Mouse (Mus musculus): ENCODE results near the gene Dmpk.
A peak's percentile ranks its signal among the peaks of the same experiment; 100 is the strongest.

Dmpk gene

DNA sequence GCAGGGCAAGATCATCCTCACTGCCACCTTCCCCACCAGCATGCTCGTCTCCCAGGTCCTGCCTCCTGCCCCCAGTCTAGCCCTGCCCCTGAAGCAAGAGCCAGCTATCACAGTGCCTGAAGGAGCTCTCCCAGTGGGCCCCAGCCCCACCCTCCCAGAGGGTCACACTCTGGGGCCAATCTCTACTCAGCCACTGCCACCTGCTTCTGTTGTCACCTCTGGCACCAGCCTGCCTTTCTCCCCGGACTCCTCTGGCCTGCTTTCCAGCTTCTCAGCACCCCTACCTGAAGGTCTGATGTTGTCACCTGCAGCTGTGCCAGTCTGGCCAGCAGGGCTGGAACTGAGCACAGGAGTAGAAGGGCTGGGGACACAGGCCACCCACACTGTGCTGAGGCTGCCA, 13.6 kb downstream of the Dmpk start:
- DNase-seq: no peak

DNA sequence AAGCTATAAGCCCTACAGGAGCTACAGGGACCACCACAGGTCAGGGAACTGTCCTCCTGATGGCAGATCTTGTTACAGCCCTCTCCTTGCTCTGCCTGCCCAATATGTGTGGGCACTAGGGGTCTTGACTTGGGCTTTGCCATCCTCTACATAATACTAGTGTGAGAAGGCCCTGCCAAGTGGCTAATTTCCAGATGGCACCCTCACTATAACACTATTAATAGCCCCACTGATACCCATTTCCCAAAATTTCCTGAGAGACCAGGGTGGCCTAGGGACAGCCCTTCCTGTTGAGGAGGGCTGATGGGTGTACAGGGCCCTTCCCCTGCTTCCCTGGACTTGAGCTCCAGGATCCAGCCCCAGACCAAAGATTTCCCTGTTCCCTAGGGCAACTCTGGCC, 14.2 kb downstream of the Dmpk start:
- DNase-seq: no peak

DNA sequence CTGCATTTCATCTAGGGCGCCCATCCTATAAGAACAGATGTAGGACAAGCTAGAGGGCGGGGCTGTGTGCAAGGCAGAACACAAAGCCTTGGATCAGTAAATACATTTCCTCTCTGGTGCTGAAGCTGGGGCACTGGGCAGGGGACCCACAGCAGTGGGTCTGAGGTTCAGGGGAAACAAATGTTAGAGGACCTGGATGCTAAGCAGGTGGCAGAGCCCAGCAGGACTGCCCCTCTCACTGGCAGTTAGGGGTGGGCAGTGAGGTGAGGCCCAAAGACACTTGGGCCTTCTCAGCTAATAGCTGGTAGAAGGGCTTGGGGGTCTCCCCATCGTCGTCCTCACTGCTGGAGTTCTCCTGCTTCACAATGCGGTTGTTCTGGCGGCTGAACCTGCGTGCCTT, 15.2 kb downstream of the Dmpk start:
- DNase-seq: no peak

DNA sequence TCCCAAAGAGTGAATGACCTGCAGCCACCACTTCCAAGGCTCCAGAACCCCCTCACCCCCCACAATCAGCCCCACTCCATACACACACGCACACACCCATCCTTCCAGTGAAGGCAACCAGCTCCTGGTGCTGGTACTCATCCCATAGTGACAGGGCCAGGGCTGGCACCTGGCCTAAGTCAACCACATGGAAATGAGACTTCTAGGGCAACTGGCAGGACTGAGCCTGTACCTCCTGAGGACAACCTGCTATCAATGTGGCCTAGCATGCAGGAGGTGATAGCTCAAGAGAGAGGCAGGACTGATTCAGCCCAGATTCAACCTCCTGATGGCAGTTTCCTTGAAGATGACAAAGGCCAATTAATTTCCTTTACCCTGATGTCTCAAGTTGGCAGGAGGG, 16.6 kb downstream of the Dmpk start:
- DNase-seq: peak; percentile 12

DNA sequence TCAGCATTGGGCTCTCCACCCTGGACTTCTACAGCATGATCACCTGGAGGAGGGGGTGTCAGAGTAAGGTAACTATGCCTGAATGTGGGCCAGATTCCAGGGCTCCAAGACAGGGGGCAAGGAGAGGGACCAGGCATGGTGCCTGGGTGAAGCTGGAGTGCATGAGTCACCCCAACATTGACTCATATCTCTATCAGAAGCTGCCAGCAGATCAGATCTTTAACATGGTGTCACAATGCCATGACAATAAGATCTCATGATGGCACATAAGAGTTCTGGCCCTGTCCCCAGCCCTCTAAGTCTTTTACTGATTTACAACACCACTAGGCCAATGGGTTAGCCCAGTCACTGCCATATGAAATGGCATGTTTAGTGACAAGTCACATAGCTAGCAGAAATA, 20.1 kb downstream of the Dmpk start:
- no peak for DNase-seq

DNA sequence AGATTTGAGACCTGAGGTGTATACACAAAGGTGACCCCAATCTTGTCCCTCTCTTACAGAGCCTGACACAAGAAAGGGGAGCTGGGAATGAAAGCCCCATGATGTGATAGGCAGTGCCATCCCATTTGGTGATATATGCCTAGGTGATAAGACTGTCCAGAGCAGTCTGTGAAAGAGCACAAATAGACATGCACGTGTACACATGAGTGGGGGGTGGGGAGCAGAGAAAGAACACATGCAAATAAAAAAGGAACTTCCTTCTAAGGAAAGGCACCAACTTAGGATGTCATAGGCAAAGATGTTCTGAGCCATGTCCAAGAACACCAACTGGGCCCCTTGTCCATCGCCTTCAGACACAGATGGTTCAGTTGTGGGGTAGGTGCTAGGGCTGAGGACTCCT, 20.8 kb downstream of the Dmpk start:
- no peak for DNase-seq

DNA sequence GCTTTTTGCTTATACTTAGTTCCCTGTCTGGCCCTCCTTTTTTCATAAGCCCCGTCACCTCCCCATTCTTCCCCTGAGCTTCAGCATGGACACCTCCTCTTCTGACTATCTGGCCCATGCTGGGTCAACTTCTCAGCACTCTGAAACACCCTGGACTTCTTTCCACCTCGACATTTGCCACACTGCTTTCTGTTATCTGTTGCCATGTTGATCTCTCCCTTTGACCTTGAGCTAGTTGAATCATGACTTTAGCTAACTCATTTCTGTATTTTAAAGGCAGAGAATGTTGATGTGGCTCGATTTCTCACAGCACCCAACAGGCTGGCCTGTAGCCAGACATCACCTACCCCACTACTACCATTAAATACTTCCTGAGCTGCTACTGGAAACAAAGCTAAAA, 23.8 kb downstream of the Dmpk start:
- no peak for DNase-seq

DNA sequence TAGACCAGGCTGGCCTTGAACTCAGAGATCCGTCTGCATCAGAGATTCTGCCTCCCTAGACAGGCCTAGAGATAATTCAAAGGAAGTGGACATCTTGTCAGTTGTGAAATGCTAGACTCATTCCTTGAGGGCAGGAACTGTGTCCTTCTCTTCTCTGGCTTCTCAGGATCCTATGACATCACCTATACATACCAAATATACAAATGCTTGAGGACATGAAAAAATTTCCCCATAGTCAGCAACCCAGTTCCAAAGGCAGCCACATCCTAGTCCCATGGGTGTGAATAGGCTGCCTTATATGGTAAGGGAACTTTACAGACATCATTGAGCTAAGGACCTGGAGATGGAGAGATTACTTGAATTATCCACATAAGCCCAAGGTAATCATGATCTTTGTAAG, 25.9 kb downstream of the Dmpk start:
- DNase-seq: no peak

DNA sequence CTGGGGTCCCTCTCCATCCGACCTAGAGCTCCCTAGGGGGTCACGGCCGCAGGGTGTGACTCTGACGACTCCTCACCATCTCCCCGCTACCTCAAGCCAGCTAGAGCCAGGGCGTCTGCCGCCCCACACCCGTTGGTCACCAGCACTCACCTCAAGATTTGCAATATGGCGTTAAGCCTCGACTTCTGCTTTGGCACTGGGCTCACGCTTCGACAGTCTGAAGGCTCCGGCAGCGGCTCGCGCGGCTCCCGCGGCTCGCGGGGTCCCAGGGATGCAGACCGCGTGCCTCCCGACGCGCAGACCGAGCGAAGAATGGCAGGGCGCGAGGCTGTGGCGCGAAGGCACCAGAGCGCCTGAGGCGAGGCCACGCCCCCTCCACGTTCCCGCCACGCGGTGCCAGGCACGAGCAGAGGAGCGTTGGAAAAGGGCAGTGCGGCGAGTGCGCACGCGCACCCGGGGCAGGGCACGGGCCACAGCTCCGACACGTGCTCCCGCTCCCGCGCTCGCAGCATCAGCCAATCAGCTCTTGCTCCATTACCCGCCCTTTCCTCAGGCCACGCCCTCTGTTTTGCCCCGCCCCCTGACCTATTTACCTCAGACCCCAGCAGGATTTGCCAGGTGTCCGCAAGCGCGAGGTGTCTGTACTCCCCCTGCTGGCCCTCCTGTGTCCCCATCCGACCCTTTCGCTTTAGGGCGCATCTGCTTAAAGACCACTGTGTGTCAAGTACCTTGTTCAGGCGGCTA, 34.6 kb downstream of the Dmpk start, which contains the start of gene Gm4969:
Gm4969 (minus strand) TSS at position 341 of the 744 bp plus-strand sequence.
- peak; percentile 87 for DNase-seq

DNA sequence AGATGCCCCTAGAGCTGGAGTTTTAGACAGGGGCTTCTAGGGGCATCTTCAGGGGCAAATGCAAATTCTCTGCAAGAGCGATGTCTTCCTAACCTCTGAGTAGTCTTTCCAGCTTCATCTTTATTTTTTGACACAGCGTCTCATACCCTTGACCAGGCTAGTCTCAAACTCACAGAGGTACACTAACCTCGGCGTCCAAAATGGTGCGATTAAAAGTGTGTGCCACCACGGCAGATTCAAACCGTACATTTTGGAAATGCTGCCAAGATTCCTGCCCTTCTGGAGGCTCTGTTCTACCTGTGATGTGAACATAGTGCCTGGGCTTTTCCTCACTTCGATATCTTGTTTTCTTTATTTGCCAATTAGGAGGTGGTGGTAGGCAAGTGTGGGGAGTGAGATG, 35.4 kb downstream of the Dmpk start:
- DNase-seq: peak; percentile 75

DNA sequence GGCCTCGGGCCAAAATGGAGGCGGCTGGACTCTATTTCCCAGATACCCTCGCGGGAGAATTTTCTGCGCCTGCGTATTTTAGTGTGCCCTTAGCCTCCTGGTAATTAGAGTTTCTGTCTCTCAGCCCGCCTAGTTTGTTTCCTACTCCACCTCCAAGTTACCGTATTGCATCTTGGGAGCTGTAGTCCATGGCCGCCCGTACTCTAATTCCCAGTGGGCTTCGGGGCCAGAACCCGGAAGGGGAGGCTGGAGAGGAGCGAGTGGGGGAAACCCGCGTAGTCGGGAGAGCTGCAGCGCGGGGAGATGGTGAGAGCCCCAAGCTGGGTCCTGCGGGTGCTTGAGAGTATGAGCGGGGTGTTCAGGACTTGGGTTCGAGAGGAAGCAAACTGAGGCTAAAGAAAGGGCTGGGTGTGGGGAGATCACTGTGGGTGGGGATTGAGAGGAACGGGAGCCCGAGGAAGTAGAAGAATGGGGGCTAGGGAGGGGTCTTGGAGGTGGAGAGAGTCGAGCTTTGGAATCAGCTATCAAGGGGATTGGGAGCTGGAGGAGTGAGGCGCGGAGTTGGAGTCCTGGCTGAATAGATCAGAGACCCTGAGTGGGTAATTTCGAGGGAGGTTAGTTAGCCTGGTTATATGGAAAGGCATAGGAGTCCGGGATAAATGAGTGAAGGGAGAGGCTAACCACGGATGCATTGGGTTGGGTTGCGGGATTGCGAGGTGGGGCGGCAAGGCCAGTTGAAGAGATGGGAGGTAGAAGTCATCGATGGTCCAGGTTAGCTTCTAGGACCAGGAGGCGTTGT, 36.2 kb downstream of the Dmpk start, which contains the start of gene Fbxo46:
Fbxo46 (plus strand) TSS at position 229 of the 799 bp plus-strand sequence.
- peak; percentile 97 for DNase-seq

DNA sequence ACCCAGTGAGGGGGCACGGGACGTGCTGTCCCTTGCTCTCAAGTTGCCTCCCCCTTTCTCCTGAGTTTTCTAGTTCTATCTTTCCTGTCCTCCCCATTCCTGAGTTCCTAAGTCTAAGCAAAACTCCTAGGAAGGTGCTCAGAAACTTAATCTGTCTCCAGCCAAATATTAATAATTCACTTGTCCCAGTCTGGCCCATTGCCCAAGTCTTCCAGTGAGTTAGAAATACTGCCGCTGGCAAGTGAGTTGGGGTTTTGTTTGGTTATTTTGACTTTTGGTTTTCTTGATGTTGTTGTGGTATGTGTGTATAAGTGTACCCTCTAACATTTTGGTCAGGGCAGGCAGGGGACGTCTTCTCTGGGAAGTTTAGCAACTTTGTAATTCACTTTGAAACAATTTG, 38.0 kb downstream of the Dmpk start:
- DNase-seq: no peak

DNA sequence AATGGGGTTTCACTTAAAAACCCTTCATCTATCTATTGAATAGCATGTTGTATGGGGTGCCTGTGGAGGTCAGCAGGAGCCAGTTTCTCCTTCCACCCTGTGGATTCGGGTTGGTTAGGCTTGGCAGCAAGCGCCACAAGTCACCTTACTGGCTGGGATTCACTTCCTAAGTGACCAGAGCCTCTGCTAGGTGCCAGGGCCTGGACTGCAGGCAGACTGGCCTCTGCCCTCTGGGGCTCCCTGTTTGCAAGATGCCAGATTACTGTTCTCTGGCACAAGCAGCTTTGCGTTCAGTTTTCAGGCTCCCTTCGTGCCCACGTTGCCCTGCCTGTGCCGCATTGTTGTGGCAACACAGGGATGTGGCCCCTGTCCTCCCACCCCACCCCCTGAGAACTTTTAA, 41.1 kb downstream of the Dmpk start:
- no peak for DNase-seq

DNA sequence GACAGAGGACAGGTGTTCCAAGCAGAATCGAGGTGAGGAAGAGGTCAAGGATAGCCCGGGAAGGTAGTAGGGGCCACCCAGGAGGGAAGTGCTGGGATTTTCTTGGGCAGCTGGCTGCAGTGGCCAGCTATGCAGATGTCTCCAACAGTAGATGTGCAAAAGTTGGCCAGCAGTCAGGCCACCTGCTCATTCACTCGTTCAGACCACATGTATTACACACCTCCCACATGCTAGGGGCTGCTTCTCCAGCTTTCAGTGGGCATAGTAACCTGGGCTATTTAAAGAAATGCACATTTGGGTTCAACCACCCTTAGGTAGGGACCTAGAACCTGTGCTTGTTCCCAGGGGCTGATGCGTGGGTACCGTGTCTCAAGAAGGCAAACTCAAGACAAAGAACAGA, 44.1 kb downstream of the Dmpk start:
- DNase-seq: peak; percentile 30

DNA sequence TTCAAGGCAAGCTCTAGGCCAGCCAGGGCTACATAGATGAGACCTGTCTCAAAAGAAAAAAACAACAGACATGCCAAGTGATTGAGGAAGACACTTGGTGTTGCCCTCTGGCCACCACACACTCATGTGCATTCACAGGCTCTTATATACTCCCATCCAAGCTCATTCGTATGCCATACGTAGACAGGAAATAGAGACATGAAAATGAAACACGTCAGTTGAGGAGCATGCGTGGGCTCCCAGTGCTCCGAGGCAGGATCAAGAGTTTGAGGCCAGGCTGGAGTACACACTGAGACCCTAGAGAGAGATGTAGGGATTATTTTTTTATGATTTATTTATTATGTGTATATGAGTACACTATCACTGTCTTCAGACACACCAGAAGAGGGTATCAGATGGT, 45.7 kb downstream of the Dmpk start:
- DNase-seq: peak; percentile 49

DNA sequence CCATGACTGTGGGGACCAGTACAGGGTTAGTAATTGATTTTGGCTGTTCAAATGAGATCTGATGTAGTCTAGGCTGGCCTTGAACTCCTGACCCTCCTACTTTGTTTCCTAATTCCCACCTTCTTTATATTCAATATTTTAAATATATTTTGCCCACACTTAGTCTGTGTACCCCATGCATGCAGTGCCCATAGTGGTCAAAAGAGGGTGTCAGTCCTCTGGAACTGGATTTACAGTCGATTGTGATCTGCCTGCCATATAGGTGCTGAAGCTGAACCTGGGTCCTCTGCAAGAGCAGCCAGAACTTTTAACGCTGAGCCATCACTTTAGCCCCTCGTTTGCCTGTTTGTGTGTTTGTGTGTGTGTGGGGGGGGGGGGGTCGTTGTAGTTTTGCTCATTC, 47.0 kb downstream of the Dmpk start:
- peak; percentile 55 for DNase-seq

DNA sequence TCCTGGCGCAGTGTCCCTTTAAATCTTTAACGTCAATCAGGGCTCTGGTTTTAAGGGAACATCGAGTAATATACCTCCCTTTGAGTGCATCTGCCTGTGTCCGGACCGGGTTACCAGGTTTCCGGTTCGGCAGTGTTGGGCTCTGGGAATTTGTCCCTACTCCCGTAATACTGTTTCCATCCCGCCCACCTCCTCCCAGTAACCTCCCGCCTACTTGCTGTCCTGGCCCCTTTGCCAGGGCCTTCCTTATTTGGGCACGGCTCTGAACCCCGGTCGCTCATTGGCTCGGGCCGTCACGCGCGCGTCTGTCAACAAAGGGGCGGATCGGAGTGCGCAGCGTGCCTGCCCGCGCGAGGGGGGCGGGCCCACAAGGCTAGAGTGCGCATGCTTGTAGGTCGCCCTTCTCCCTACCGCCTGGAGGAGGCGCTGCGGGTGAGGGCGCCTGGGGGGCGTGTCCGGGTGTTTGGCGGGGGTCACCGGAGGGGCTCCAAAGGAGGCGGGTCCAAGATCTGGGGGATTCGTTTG, 47.7 kb downstream of the Dmpk start:
- DNase-seq: peak; percentile 99

DNA sequence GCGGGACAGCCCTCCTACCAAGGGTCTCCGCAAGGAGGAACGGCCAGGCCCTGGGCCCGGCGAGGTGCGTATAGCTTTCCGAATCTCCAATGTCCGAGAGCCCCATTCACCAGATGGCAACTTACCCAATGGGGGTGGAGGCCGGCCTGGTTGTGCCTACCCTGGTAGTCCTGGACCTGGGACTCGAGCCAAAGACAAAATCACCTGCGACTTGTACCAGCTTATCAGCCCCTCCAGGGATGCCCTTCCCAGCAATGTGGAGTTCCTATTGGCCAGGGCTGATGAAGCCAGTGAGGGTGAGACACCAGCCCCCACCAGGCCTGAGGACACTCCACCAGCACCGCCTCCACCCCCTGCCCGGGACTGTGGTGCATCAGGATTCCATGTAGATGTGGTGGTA, 52.5 kb downstream of the Dmpk start:
- peak; percentile 66 for DNase-seq

DNA sequence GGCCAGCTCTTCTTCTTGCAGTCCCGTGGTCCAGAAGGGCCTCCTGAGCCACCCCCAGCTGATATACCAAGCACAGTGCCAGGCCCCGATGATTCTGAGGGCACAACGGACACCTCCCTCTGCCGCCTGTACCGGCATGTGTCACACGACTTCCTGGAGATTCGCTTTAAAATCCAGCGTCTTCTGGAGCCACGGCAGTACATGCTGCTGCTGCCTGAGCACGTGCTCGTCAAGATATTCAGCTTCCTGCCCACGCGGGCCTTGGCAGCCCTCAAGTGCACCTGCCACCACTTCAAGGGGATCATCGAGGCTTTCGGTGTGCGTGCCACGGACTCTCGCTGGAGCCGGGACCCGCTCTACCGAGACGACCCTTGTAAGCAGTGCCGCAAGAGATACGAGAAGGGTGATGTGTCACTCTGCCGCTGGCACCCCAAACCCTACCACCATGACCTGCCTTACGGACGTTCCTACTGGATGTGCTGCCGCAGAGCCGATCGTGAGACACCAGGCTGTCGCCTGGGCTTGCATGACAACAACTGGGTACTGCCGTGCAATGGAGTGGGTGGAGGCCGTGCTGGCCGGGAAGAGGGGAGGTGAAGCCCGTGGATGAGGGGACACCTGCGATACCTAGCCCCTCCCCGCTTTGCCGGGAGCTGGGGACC, 53.2 kb downstream of the Dmpk start:
- peak; percentile 50 for DNase-seq

DNA sequence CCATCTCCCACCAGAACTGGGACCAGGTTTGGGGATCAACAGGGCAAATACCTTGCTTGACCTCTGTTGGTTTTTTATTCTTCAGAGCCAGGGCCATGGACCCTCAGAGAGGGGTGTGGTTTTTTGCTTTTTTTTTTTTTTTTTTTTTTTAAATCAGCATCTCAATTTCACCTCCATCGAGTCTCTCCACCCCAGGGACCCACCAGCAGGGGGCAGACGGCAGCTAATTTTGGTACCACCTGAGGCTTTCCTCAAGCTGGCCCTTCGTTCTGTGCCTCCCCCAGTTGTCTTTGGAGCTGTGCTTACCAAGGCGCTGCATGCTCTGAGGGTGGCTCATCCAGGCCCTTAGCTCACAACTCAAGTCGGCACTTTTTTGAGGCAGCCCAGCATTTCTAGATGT, 53.7 kb downstream of the Dmpk start:
- DNase-seq: peak; percentile 49

Measured in cerebellum, adult 9-11 months (tissue).